Mouse (Mus musculus) lung, embryonic 15.5 days (tissue): Measurements from ENCODE around the gene Lrrc9. TPM values are rescaled to one million over a fixed set of nuclear protein-coding genes. Genes with fewer than 3 reads are reported as not detected.
A peak's percentile ranks its signal among the peaks of the same experiment; 100 is the strongest.

Source experiments
- ATAC-seq: fragments of 200-750 bp; cut with Nextera tagmentation; 2 replicates; pipeline ENCODE4 v1.8.0; 2017; ENCODE audit warnings: moderate number of reproducible peaks, borderline replicate concordance; ENCODE audit not compliant: low FRiP score, low TSS enrichment; ENCODE audit errors: extremely low read depth
- H3K27ac ChIP-seq: fragments of 300-500 bp; sonication (generic); 2 replicates; pipeline ENCODE4 v1.5.1; 2015; ENCODE audit warnings: moderate library complexity, mild to moderate bottlenecking, inconsistent platforms
- H3K27me3 ChIP-seq: fragments of 300-500 bp; sonication (generic); 2 replicates; pipeline ENCODE4 v1.6.1; 2015; ENCODE audit warnings: inconsistent platforms
- H3K36me3 ChIP-seq: fragments of 300-500 bp; sonication (generic); 2 replicates; pipeline ENCODE4 v1.6.1; 2015; ENCODE audit warnings: inconsistent platforms
- H3K4me1 ChIP-seq: fragments of 300-500 bp; sonication (generic); 2 replicates; pipeline ENCODE4 v1.6.1; 2015; ENCODE audit warnings: inconsistent platforms
- H3K4me2 ChIP-seq: fragments of 300-500 bp; sonication (generic); 2 replicates; pipeline ENCODE4 v1.6.1; 2015; ENCODE audit warnings: inconsistent platforms, mild to moderate bottlenecking, moderate library complexity
- H3K4me3 ChIP-seq: fragments of 300-500 bp; sonication (generic); 2 replicates; pipeline ENCODE4 v1.5.1; 2015; ENCODE audit warnings: mild to moderate bottlenecking, inconsistent platforms
- H3K9ac ChIP-seq: fragments of 300-500 bp; sonication (generic); 2 replicates; pipeline ENCODE4 v1.6.1; 2015; ENCODE audit warnings: inconsistent platforms
- H3K9me3 ChIP-seq: fragments of 300-500 bp; sonication (generic); 2 replicates; pipeline ENCODE4 v1.6.1; 2016; ENCODE audit warnings: inconsistent platforms
- WGBS: fragments of 180-500 bp; shearing (Covaris S2); methylation state at CpG from one replicate; pipeline ENCODE4 v1.1.7; 2015; 5-methylcytosine and 5-hydroxymethylcytosine counted together
- polyA plus RNA-seq: library from polyadenylated mRNA; unstranded; fragments of >200 nt; fragmentation: Nextera tagmentation; extraction: Ambion mirVana; gene quantifications from 2 replicates; pipeline ENCODE4 v1.2.1, GENCODE M21; 2015

Gene Lrrc9
- polyA plus RNA-seq, 1 experiment from 2014 or later, result 0.25 TPM

GRCm38 (mm10) chr12:72433241-72433865 is 8.3 kb upstream of the Lrrc9 start:
- H3K36me3 ChIP-seq, result no peaks in the 10 kb centered on the region
- ATAC-seq, result no peak
- H3K9ac ChIP-seq, result no peak overlapping the region
- H3K9me3 ChIP-seq, result no peaks in the 10 kb centered on the region
- H3K4me2 ChIP-seq, result no peak overlapping the region
- WGBS, result 49% methylated on average over 9 of the region's 9 CpGs
- H3K27ac ChIP-seq, result peak overlapping the region; percentile 16
- H3K4me3 ChIP-seq, result no peak overlapping the region
- H3K4me1 ChIP-seq, result 0 out of 2 replicates have a peak, but pooled peaks cover 3% of the 10 kb centered on the region
- H3K27me3 ChIP-seq, result no peaks in the 10 kb centered on the region

- ATAC-seq, result no peak
- Histone ChIP-seq H3K27ac (no peak overlapping the region), H3K9me3 (no peaks in the 10 kb centered on the region), H3K36me3 (no peaks in the 10 kb centered on the region), H3K27me3 (no peaks in the 10 kb centered on the region), H3K9ac (no peak overlapping the region), H3K4me3 (no peak overlapping the region), H3K4me1 (peaks cover 20% of the 10 kb centered on the region), H3K4me2 (no peak overlapping the region)
- 70% methylated on average over 10 of the region's 10 CpGs for WGBS
Measured at GRCm38 (mm10) chr12:72437676-72438341, 3.9 kb upstream of the Lrrc9 start.

- Histone ChIP-seq H3K4me1 (peaks cover 17% of the 10 kb centered on the region), H3K27me3 (no peaks in the 10 kb centered on the region), H3K4me3 (no peak overlapping the region), H3K9me3 (no peaks in the 10 kb centered on the region), H3K36me3 (no peaks in the 10 kb centered on the region), H3K4me2 (no peak overlapping the region), H3K9ac (no peak overlapping the region), H3K27ac (no peak overlapping the region)
- ATAC-seq, result no peak
- 52% methylated on average over 6 of the region's 6 CpGs for WGBS
Measured at GRCm38 (mm10) chr12:72438961-72439480, 2.6 kb upstream of the Lrrc9 start.

- no peak for ATAC-seq
- Histone ChIP-seq H3K36me3 (no peaks in the 10 kb centered on the region), H3K4me1 (no peaks in the 10 kb centered on the region), H3K27me3 (no peaks in the 10 kb centered on the region), H3K27ac (no peak overlapping the region), H3K4me3 (no peak overlapping the region), H3K9me3 (no peaks in the 10 kb centered on the region), H3K9ac (no peak overlapping the region), H3K4me2 (no peak overlapping the region)
- 56% methylated on average over 17 of the region's 17 CpGs for WGBS
Measured at GRCm38 (mm10) chr12:72453941-72454340, 12.3 kb downstream of the Lrrc9 start.

GRCm38 (mm10) chr12:72461191-72461893 is 19.7 kb downstream of the Lrrc9 start:
- peak overlapping the region; percentile 28 for H3K4me2 ChIP-seq
- WGBS, result 44% methylated on average over 11 of the region's 11 CpGs
- no peaks in the 10 kb centered on the region for H3K9me3 ChIP-seq
- H3K27ac ChIP-seq, result no peak overlapping the region
- peaks cover 4% of the 10 kb centered on the region; the same call in 1 of the 2 replicates for H3K4me1 ChIP-seq
- no peak overlapping the region for H3K9ac ChIP-seq
- H3K36me3 ChIP-seq, result no peaks in the 10 kb centered on the region
- no peaks in the 10 kb centered on the region for H3K27me3 ChIP-seq
- no peak overlapping the region for H3K4me3 ChIP-seq
- peak; percentile 42; the same call in 1 of the 2 replicates for ATAC-seq

- no peak for ATAC-seq
- peak overlapping the region; percentile 28 for H3K4me2 ChIP-seq
- H3K27ac ChIP-seq, result no peak overlapping the region
Measured at GRCm38 (mm10) chr12:72461894-72462530, 20.3 kb downstream of the Lrrc9 start.

GRCm38 (mm10) chr12:72465826-72466501 is 24.3 kb downstream of the Lrrc9 start:
- Histone ChIP-seq H3K4me2 (no peak overlapping the region), H3K27me3 (no peaks in the 10 kb centered on the region), H3K9me3 (no peaks in the 10 kb centered on the region), H3K4me1 (peaks cover 4% of the 10 kb centered on the region; the same call in 1 of the 2 replicates), H3K9ac (no peak overlapping the region), H3K36me3 (no peaks in the 10 kb centered on the region), H3K27ac (no peak overlapping the region), H3K4me3 (no peak overlapping the region)
- no peak for ATAC-seq
- WGBS, result 85% methylated on average over 5 of the region's 5 CpGs

More at GRCm38 (mm10) chr12:72461894-72462530, 20.3 kb downstream of the Lrrc9 start:
- no peaks in the 10 kb centered on the region for H3K9me3 ChIP-seq
- no peak overlapping the region for H3K4me3 ChIP-seq
- no peak overlapping the region for H3K9ac ChIP-seq
- H3K36me3 ChIP-seq, result no peaks in the 10 kb centered on the region
- WGBS, result 43% methylated on average over 5 of the region's 5 CpGs
- H3K27me3 ChIP-seq, result no peaks in the 10 kb centered on the region
- peaks cover 4% of the 10 kb centered on the region; the same call in 1 of the 2 replicates for H3K4me1 ChIP-seq

- Histone ChIP-seq H3K4me2 (no peak overlapping the region), H3K4me1 (no peaks in the 10 kb centered on the region), H3K27ac (no peak overlapping the region), H3K9me3 (no peaks in the 10 kb centered on the region), H3K9ac (no peak overlapping the region), H3K4me3 (no peak overlapping the region), H3K36me3 (no peaks in the 10 kb centered on the region), H3K27me3 (no peaks in the 10 kb centered on the region)
- 79% methylated on average over 1 of the region's 1 CpGs for WGBS
- ATAC-seq, result no peak
Measured at GRCm38 (mm10) chr12:72467269-72467668, 25.6 kb downstream of the Lrrc9 start.

- Histone ChIP-seq H3K27ac (no peak overlapping the region), H3K4me1 (no peaks in the 10 kb centered on the region), H3K9me3 (no peaks in the 10 kb centered on the region), H3K4me3 (no peak overlapping the region), H3K36me3 (no peaks in the 10 kb centered on the region), H3K27me3 (no peaks in the 10 kb centered on the region), H3K4me2 (no peak overlapping the region), H3K9ac (no peak overlapping the region)
- WGBS, result 86% methylated on average over 4 of the region's 4 CpGs
- ATAC-seq, result no peak
Measured at GRCm38 (mm10) chr12:72467789-72468188, 26.1 kb downstream of the Lrrc9 start.

- Histone ChIP-seq H3K4me1 (no peaks in the 10 kb centered on the region), H3K27ac (no peak overlapping the region), H3K36me3 (no peaks in the 10 kb centered on the region), H3K27me3 (no peaks in the 10 kb centered on the region), H3K4me3 (no peak overlapping the region), H3K9ac (no peak overlapping the region), H3K9me3 (no peaks in the 10 kb centered on the region), H3K4me2 (no peak overlapping the region)
- no peak for ATAC-seq
- 69% methylated on average over 2 of the region's 2 CpGs for WGBS
Measured at GRCm38 (mm10) chr12:72476773-72477450, 35.2 kb downstream of the Lrrc9 start.

- no peaks in the 10 kb centered on the region for H3K27me3 ChIP-seq
- H3K9ac ChIP-seq, result no peak overlapping the region
- no peak for ATAC-seq
- H3K4me1 ChIP-seq, result no peaks in the 10 kb centered on the region
- no peak overlapping the region for H3K4me2 ChIP-seq
- H3K36me3 ChIP-seq, result no peaks in the 10 kb centered on the region
- H3K9me3 ChIP-seq, result no peaks in the 10 kb centered on the region
- no peak overlapping the region for H3K27ac ChIP-seq
- no peak overlapping the region for H3K4me3 ChIP-seq
Measured at GRCm38 (mm10) chr12:72482226-72482625, 40.6 kb downstream of the Lrrc9 start.
